Mouse (Mus musculus) forebrain, postnatal 0 days (tissue): ENCODE results near the gene Atp12a. TPM values are rescaled to one million over a fixed set of nuclear protein-coding genes. Genes with fewer than 3 reads are reported as not detected.

Experiments
- ATAC-seq: fragments of 200-750 bp; cut with Nextera tagmentation; 2 replicates; pipeline ENCODE4 v1.8.0; 2017; ENCODE audit warnings: mild to moderate bottlenecking, moderate library complexity
- DNase-seq: peaks from one replicate; pipeline ENCODE4 v3.0.0-alpha.2; 2015
- H3K27ac ChIP-seq: fragments of 300-500 bp; sonication (generic); 2 replicates; pipeline ENCODE4 v1.5.1; 2014; ENCODE audit warnings: low read depth, mild to moderate bottlenecking, antibody characterized with exemption, low read length, moderate library complexity, mixed read lengths
- H3K27me3 ChIP-seq: fragments of 300-500 bp; sonication (generic); 2 replicates; pipeline ENCODE4 v1.6.1; 2014; ENCODE audit warnings: mild to moderate bottlenecking, low read length, mixed read lengths; ENCODE audit not compliant: insufficient read depth
- H3K36me3 ChIP-seq: fragments of 300-500 bp; sonication (generic); 2 replicates; pipeline ENCODE4 v1.6.1; 2014; ENCODE audit warnings: mild to moderate bottlenecking, moderate library complexity; ENCODE audit not compliant: insufficient read depth
- H3K4me1 ChIP-seq: fragments of 300-500 bp; sonication (generic); 2 replicates; pipeline ENCODE4 v1.6.1; 2014; ENCODE audit warnings: antibody characterized with exemption; ENCODE audit not compliant: insufficient read depth
- H3K4me2 ChIP-seq: fragments of 300-500 bp; sonication (generic); 2 replicates; pipeline ENCODE4 v1.6.1; 2014; ENCODE audit warnings: low read depth, mild to moderate bottlenecking, moderate library complexity
- H3K4me3 ChIP-seq: fragments of 300-500 bp; sonication (generic); 2 replicates; pipeline ENCODE4 v1.5.1; 2014; ENCODE audit warnings: low read depth, low read length, mixed read lengths
- H3K9ac ChIP-seq: fragments of 300-500 bp; sonication (generic); 2 replicates; pipeline ENCODE4 v1.6.1; 2014; ENCODE audit warnings: mild to moderate bottlenecking
- H3K9me3 ChIP-seq: fragments of 300-500 bp; sonication (generic); 2 replicates; pipeline ENCODE4 v1.6.1; 2016; ENCODE audit warnings: low read length
- CTCF ChIP-seq: sonication (generic); IDR thresholded peaks from 2 replicates; pipeline ENCODE4 v1.5.1; 2016; ENCODE audit warnings: antibody characterized with exemption, control low read depth, low read depth
- WGBS: fragments of 180-500 bp; shearing (Covaris S2); extraction: QIAGEN DNeasy Blood & Tissue Kit; methylation state at CpG from one replicate; pipeline ENCODE4 v1.1.7; 2014; 5-methylcytosine and 5-hydroxymethylcytosine counted together
- polyA plus RNA-seq: library from polyadenylated mRNA; unstranded; fragments of >200 nt; fragmentation: Nextera tagmentation; extraction: Ambion mirVana; gene quantifications from 2 replicates; pipeline ENCODE4 v1.2.1, GENCODE M21; 2015
- total RNA-seq: library from RNA; depleted of rRNA; stranded (reverse); fragments of >200 nt; gene quantifications from 2 replicates; pipeline ENCODE4 v1.2.3, GENCODE M21; 2014

Gene Atp12a
- total and polyA plus RNA-seq, 2 experiments from 2014 or later: 0.38 to 0.86 TPM

DNA sequence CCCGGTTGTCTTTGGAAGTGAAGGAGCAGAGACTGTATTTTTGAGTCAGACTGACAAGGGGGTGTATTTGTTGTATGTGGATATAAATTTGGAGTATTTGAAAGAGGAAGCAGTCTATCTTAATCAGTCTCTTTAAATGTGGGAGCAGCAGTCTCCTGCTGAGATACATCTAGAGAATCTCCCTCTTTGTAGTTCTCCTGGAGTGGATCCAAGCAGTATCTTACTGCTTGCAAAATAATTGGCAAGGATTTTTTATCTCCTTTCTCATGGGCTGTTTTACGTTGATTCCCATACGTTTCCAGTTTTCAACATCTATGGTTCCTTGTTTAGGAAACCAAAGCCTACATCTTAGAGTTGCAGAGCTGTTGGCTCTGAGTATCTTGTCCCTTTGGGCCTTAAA lies 10.1 kb upstream of the Atp12a start:
- no peak for TF ChIP-seq CTCF
- Histone ChIP-seq H3K9ac (no peak overlapping the region), H3K27me3 (no peaks in the 10 kb centered on the region), H3K36me3 (no peaks in the 10 kb centered on the region), H3K4me3 (no peak overlapping the region), H3K27ac (no peak overlapping the region), H3K4me2 (no peak overlapping the region), H3K4me1 (no peaks in the 10 kb centered on the region), H3K9me3 (no peaks in the 10 kb centered on the region)
- DNase-seq (no peak), ATAC-seq (no peak)
- WGBS: 58% methylated on average over 3 of the region's 3 CpGs

GRCm38 (mm10) chr14:56355396-56355795 lies 9.5 kb upstream of the Atp12a start:
- no peak for ATAC-seq
- no peak for TF ChIP-seq CTCF
- Histone ChIP-seq H3K36me3 (no peaks in the 10 kb centered on the region), H3K4me1 (no peaks in the 10 kb centered on the region), H3K9me3 (no peaks in the 10 kb centered on the region), H3K4me3 (no peak overlapping the region), H3K27ac (no peak overlapping the region), H3K27me3 (no peaks in the 10 kb centered on the region), H3K9ac (no peak overlapping the region), H3K4me2 (no peak overlapping the region)
- WGBS: 80% methylated on average over 8 of the region's 8 CpGs
- no peak for DNase-seq

DNA sequence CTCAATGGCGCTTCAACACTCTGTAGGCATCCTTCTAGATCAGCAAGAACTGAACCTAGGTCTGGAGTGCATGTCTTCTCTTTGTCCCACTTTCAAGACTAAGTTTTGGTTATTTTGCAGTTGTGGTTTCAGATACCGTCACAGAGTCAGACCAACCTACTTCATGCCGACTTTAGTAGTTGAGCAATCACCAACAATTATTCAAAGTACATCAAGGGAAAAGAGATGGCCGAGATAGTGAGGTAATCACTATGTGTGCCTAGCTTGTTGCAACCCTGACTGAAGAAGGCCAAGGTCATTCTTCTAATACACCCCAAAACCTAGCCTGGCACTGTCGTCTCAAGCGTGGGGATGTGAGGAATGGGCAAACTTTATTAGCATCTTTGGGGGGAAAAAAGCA lies 8.7 kb upstream of the Atp12a start:
- Histone ChIP-seq H3K4me2 (no peak overlapping the region), H3K9me3 (no peaks in the 10 kb centered on the region), H3K4me1 (no peaks in the 10 kb centered on the region), H3K4me3 (no peak overlapping the region), H3K36me3 (no peaks in the 10 kb centered on the region), H3K9ac (no peak overlapping the region), H3K27me3 (no peaks in the 10 kb centered on the region), H3K27ac (no peak overlapping the region)
- 87% methylated on average over 6 of the region's 6 CpGs for WGBS
- TF ChIP-seq CTCF: no peak
- DNase-seq (no peak), ATAC-seq (no peak)

GRCm38 (mm10) chr14:56358422-56358821 lies 6.4 kb upstream of the Atp12a start:
- Histone ChIP-seq H3K4me1 (no peaks in the 10 kb centered on the region), H3K27ac (no peak overlapping the region), H3K4me2 (no peak overlapping the region), H3K9ac (no peak overlapping the region), H3K4me3 (no peak overlapping the region), H3K36me3 (no peaks in the 10 kb centered on the region), H3K9me3 (no peaks in the 10 kb centered on the region), H3K27me3 (peaks cover 8% of the 10 kb centered on the region; the same call in 1 of the 2 replicates)
- 77% methylated on average over 7 of the region's 7 CpGs for WGBS
- ATAC-seq (no peak), DNase-seq (no peak)
- TF ChIP-seq CTCF: no peak

DNA sequence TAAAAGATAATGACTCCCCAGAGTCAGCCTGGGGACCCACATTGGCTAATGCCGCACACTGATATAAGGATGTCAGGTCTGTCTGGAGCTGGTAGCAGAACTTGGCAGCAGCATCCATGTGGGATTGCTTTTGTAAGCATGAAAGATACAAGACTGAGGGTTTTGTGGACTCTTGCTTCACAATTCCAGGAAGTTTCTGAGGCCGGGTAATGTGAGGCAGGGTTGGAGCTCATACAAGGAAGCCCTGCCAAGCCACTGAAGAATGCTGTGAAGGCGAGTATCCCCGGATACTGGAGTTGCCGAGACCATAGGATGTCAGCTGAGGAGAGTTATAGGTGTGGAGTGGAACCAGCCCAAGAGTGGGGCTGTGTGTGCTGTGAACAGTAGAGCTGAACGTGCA lies 5.7 kb upstream of the Atp12a start:
- H3K4me3 ChIP-seq: no peak overlapping the region
- H3K27me3 ChIP-seq: peaks cover 15% of the 10 kb centered on the region
- DNase-seq (no peak), ATAC-seq (no peak)
- WGBS: 74% methylated on average over 6 of the region's 6 CpGs
- TF ChIP-seq CTCF: no peak
- H3K4me1 ChIP-seq: no peaks in the 10 kb centered on the region
- H3K27ac ChIP-seq: no peak overlapping the region
- no peak overlapping the region for H3K9ac ChIP-seq
- H3K4me2 ChIP-seq: no peak overlapping the region
- no peaks in the 10 kb centered on the region for H3K36me3 ChIP-seq
- H3K9me3 ChIP-seq: no peaks in the 10 kb centered on the region

GRCm38 (mm10) chr14:56365292-56365691 lies 424 bp downstream of the Atp12a start:
- ATAC-seq (peak; percentile 45), DNase-seq (no peak)
- H3K4me2 ChIP-seq: peak overlapping the region; percentile 85
- peaks cover 38% of the 10 kb centered on the region for H3K27me3 ChIP-seq
- WGBS: 33% methylated on average over 8 of the region's 8 CpGs
- H3K9ac ChIP-seq: no peak overlapping the region
- H3K4me1 ChIP-seq: no peaks in the 10 kb centered on the region
- H3K9me3 ChIP-seq: no peaks in the 10 kb centered on the region
- TF ChIP-seq CTCF: no peak
- H3K36me3 ChIP-seq: no peaks in the 10 kb centered on the region
- H3K27ac ChIP-seq: no peak overlapping the region
- H3K4me3 ChIP-seq: peak overlapping the region; percentile 44

- H3K4me3 ChIP-seq: no peak overlapping the region
- no peaks in the 10 kb centered on the region for H3K36me3 ChIP-seq
- H3K27me3 ChIP-seq: peaks cover 38% of the 10 kb centered on the region
- H3K4me2 ChIP-seq: no peak overlapping the region
- H3K4me1 ChIP-seq: no peaks in the 10 kb centered on the region
- no peak overlapping the region for H3K9ac ChIP-seq
- ATAC-seq: no peak
- no peaks in the 10 kb centered on the region for H3K9me3 ChIP-seq
- DNase-seq: no peak
- WGBS: 29% methylated on average over 15 of the region's 15 CpGs
- no peak overlapping the region for H3K27ac ChIP-seq
- TF ChIP-seq CTCF: no peak
Observed at GRCm38 (mm10) chr14:56366712-56367111, 1.8 kb downstream of the Atp12a start.

DNA sequence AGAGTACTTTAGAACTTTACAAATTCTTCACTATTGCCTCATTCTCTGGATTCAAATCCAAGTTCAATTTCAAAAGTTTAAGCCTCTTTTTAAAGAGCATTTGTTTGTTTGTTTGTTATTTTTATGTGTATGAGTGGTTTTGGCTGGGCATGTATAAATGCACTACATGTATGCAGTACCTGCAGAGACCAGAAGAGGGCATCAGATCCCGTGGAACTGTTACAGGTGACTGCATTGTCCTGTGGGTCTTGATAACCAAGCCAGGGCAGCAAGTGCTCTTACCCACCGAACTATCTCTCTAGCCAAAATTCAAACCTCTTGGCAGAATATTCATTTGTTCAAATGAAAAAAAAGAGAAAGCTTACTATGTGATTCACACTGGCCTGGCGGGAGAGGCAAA lies 4.0 kb downstream of the Atp12a start:
- DNase-seq: peak; percentile 25
- H3K4me1 ChIP-seq: no peaks in the 10 kb centered on the region

More for the DNA sequence above, 4.0 kb downstream of the Atp12a start:
- Histone ChIP-seq H3K27me3 (peaks cover 26% of the 10 kb centered on the region), H3K4me2 (no peak overlapping the region), H3K4me3 (no peak overlapping the region), H3K27ac (no peak overlapping the region), H3K9ac (no peak overlapping the region), H3K36me3 (no peaks in the 10 kb centered on the region), H3K9me3 (no peaks in the 10 kb centered on the region)
- WGBS: 53% methylated on average over 3 of the region's 3 CpGs
- ATAC-seq: no peak
- TF ChIP-seq CTCF: peak; percentile 62
